Mouse (Mus musculus): ENCODE data around the gene Phpt1.

DNA sequence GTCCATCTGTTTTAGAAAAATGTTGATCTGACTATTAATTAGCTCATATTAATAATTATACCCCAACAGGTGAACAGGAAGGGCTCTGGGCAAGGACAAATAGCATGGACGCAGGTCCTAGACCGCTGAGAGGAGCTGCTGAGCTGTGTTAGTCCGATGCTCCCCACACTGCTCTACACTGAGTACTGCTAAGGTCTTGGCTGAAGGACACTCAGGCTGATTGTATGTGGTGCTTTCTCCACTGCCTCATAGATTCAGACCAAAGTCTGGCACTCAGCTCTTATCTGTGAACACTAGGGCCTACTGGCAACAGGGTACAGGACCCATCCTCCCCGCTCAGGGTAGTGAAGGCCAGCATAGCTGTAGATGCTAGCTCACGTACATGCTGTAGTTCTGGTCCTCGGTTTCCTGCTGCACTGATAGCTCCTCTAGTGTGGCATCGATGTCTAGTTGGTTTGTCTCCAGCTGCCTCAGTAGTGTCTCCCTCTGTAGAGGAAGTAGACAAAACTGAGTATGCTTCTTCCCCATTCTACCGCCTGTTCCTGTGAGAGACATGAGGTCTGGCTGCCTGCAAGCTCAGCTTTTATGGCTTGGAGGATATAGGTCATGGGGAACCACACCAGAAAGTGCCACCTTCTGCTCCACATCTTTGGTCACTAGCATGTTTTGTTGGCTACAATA, 13.3 kb upstream of the Phpt1 start:
- no peak for TF ChIP-seq CTCF (IDR thresholded peaks at IDR 0.05; ENCODE audit: control insufficient read depth, insufficient read depth, insufficient replicate concordance, low read depth, low read length)
- TF ChIP-seq POLR2A (IDR thresholded peaks at IDR 0.05; ENCODE audit: control insufficient read depth, low read depth, low read length) = no peak
